In genomic region chrX:13070573-13071240, GRCm38 (mm10) we compare ENCODE assay signal across 8 mouse cellular contexts. TPM values are rescaled to one million over a fixed set of nuclear protein-coding genes. Genes with fewer than 3 reads are reported as not detected.
DNase-seq lines count a peak whose midpoint lies in the region; ATAC-seq and TF ChIP-seq lines count a peak whose summit lies in the region.

No protein-coding gene starts in this region.

- peaks cover 4% of the 10 kb centered on the region; the same call in 1 of the 2 replicates for H3K79me2 ChIP-seq in liver, adult 2 months (ENCODE audit: control insufficient read depth, insufficient read depth, low read length)
- peaks cover 30% of the 10 kb centered on the region for H3K79me2 ChIP-seq in myocyte (ENCODE audit: control insufficient read depth, insufficient read depth)

- peak; percentile 86 for ATAC-seq in kidney, embryonic 15.5 days (replicated peaks; ENCODE audit: low FRiP score)
- ATAC-seq in stomach, embryonic 14.5 days (ENCODE audit: insufficient number of reproducible peaks, insufficient read depth, low FRiP score, low read depth): peak; percentile 87

- TF ChIP-seq POLR2A in bone marrow, adult 2 months (IDR thresholded peaks at IDR 0.05; ENCODE audit: borderline replicate concordance, control insufficient read depth, low read depth, low read length): peak; percentile 9; the same call in 1 of the 2 replicates
- TF ChIP-seq POLR2A in embryonic fibroblast, embryonic 13.5 days (IDR thresholded peaks at IDR 0.05; ENCODE audit: low read depth, low read length): peak; percentile 35; the same call in 1 of the 2 replicates
- TF ChIP-seq POLR2A in liver, adult 2 months (IDR thresholded peaks at IDR 0.05; ENCODE audit: extremely low read depth, insufficient read depth, low read length): no peak
- peak; percentile 40 for TF ChIP-seq POLR2A in myocyte (IDR thresholded peaks at IDR 0.05; ENCODE audit: insufficient read length, low read depth)

- H3K4me2 ChIP-seq in kidney, embryonic 15.5 days: peak overlapping the region; percentile 54
- H3K4me2 ChIP-seq in myocyte (ENCODE audit: low read depth): peak overlapping the region; percentile 76
- peak overlapping the region; percentile 32 for H3K4me2 ChIP-seq in stomach, embryonic 14.5 days (replicated peaks; ENCODE audit: low read depth, low read length)

- no peaks in the 10 kb centered on the region for H3K4me1 ChIP-seq in bone marrow, adult 2 months (ENCODE audit: control insufficient read depth, insufficient read depth, low read length)
- no peaks in the 10 kb centered on the region for H3K4me1 ChIP-seq in embryonic fibroblast, embryonic 13.5 days (ENCODE audit: control insufficient read depth, insufficient read depth, low read length)
- H3K4me1 ChIP-seq in heart, embryonic 10.5 days: no peaks in the 10 kb centered on the region
- H3K4me1 ChIP-seq in kidney, embryonic 15.5 days: 0 out of 2 replicates have a peak, but pooled peaks cover 2% of the 10 kb centered on the region
- no peaks in the 10 kb centered on the region for H3K4me1 ChIP-seq in liver, adult 2 months (ENCODE audit: control insufficient read depth, insufficient read depth, low read length)
- H3K4me1 ChIP-seq in stomach, embryonic 14.5 days (ENCODE audit: control insufficient read depth, insufficient read depth, low read length): no peaks in the 10 kb centered on the region

- H3K4me3 ChIP-seq in bone marrow, adult 2 months (replicated peaks; ENCODE audit: control insufficient read depth, low read depth, low read length): peak overlapping the region; percentile 87
- H3K4me3 ChIP-seq in embryonic fibroblast, embryonic 13.5 days (ENCODE audit: insufficient read depth, low read length): peak overlapping the region; percentile 62
- H3K4me3 ChIP-seq in heart, embryonic 10.5 days: peak overlapping the region; percentile 76
- peak overlapping the region; percentile 72 for H3K4me3 ChIP-seq in kidney, embryonic 15.5 days (replicated peaks)
- peak overlapping the region; percentile 99 for H3K4me3 ChIP-seq in liver, adult 2 months (ENCODE audit: insufficient read depth, low read depth, low read length)
- H3K4me3 ChIP-seq in myocyte: peak overlapping the region; percentile 43
- H3K4me3 ChIP-seq in stomach, embryonic 14.5 days (ENCODE audit: low read depth, low read length): peak overlapping the region; percentile 63

- H3ac ChIP-seq in myocyte (ENCODE audit: control insufficient read depth, insufficient read length): peak overlapping the region; percentile 38

- peak overlapping the region; percentile 50 for H3K9ac ChIP-seq in kidney, embryonic 15.5 days
- H3K9ac ChIP-seq in liver, adult 2 months (ENCODE audit: low read depth, low read length): peak overlapping the region; percentile 93
- H3K9ac ChIP-seq in stomach, embryonic 14.5 days (replicated peaks; ENCODE audit: low read depth, low read length): 0 out of 2 replicates have a peak overlapping the region, but pooled peaks have one; percentile 28

- WGBS in bone marrow, adult 2 months: 10% methylated on average over 35 of the region's 35 CpGs
- whole genome bisulfite sequencing in heart, embryonic 10.5 days: 12% methylated on average over 33 of the region's 35 CpGs
- 25% methylated on average over 35 of the region's 35 CpGs for WGBS in kidney, embryonic 15.5 days
- 1% methylated on average over 33 of the region's 35 CpGs for WGBS in liver, adult 2 months
- WGBS in stomach, embryonic 14.5 days: 11% methylated on average over 33 of the region's 35 CpGs

- H3K9me3 ChIP-seq in heart, embryonic 10.5 days: no peaks in the 10 kb centered on the region
- no peaks in the 10 kb centered on the region for H3K9me3 ChIP-seq in kidney, embryonic 15.5 days (replicated peaks)
- no peaks in the 10 kb centered on the region for H3K9me3 ChIP-seq in stomach, embryonic 14.5 days (ENCODE audit: control insufficient read depth, low read depth, low read length)

- no peaks in the 10 kb centered on the region for H3K36me3 ChIP-seq in heart, embryonic 10.5 days
- no peaks in the 10 kb centered on the region for H3K36me3 ChIP-seq in kidney, embryonic 15.5 days
- no peaks in the 10 kb centered on the region for H3K36me3 ChIP-seq in liver, adult 2 months (ENCODE audit: control insufficient read depth, insufficient read depth, low read length)
- H3K36me3 ChIP-seq in myocyte (ENCODE audit: control insufficient read depth, insufficient read depth): no peaks in the 10 kb centered on the region
- H3K36me3 ChIP-seq in stomach, embryonic 14.5 days (ENCODE audit: control insufficient read depth, insufficient read depth, low read length): no peaks in the 10 kb centered on the region

- peak overlapping the region; percentile 94 for H3K27ac ChIP-seq in bone marrow, adult 2 months (ENCODE audit: control insufficient read depth, insufficient read depth, low read depth, low read length, poor library complexity)
- H3K27ac ChIP-seq in embryonic fibroblast, embryonic 13.5 days (ENCODE audit: insufficient read depth, low read length): peak overlapping the region; percentile 98
- H3K27ac ChIP-seq in heart, embryonic 10.5 days: peak overlapping the region; percentile 93
- peak overlapping the region; percentile 96 for H3K27ac ChIP-seq in kidney, embryonic 15.5 days
- H3K27ac ChIP-seq in liver, adult 2 months (replicated peaks; ENCODE audit: insufficient read depth, low read depth, low read length): peak overlapping the region; percentile 98
- H3K27ac ChIP-seq in stomach, embryonic 14.5 days (ENCODE audit: low read length): peak overlapping the region; percentile 94

- H3K27me3 ChIP-seq in heart, embryonic 10.5 days (ENCODE audit: insufficient read depth, poor library complexity, severe bottlenecking): peaks cover 30% of the 10 kb centered on the region; the same call in 1 of the 2 replicates
- peaks cover 22% of the 10 kb centered on the region for H3K27me3 ChIP-seq in kidney, embryonic 15.5 days
- H3K27me3 ChIP-seq in liver, adult 2 months (ENCODE audit: control insufficient read depth, insufficient read depth, low read length): no peaks in the 10 kb centered on the region
- H3K27me3 ChIP-seq in myocyte (ENCODE audit: control insufficient read depth, insufficient read depth, insufficient read length): no peaks in the 10 kb centered on the region
- no peaks in the 10 kb centered on the region for H3K27me3 ChIP-seq in stomach, embryonic 14.5 days (ENCODE audit: control insufficient read depth, insufficient read depth, low read length)

- DNase-seq in A20 (ENCODE audit: low read depth, low spot score): peak; percentile 84
- peak; percentile 95 for DNase-seq in heart, embryonic 10.5 days (ENCODE audit: low spot score)
- peak; percentile 82 for DNase-seq in liver, adult 2 months (ENCODE audit: extremely low read depth, low read depth, low spot score)

- no peak for TF ChIP-seq CTCF in bone marrow, adult 2 months (IDR thresholded peaks at IDR 0.05; ENCODE audit: control insufficient read depth, insufficient read depth, low read length)
- TF ChIP-seq CTCF in embryonic fibroblast, embryonic 13.5 days (IDR thresholded peaks at IDR 0.05; ENCODE audit: borderline replicate concordance, insufficient read depth, low read length): no peak
- TF ChIP-seq CTCF in liver, adult 2 months (IDR thresholded peaks at IDR 0.05; ENCODE audit: low read depth, low read length): no peak

TF ChIP-seq in myocyte, 11 proteins besides CTCF, POLR2A, EP300 and RAD21:
- peak in 1 of 3 experiments; percentile 25 for TF ChIP-seq MYOD1 (IDR thresholded peaks at IDR 0.05; ENCODE audit: control insufficient read depth in 1 of 3, insufficient read length in 2 of 3, low read depth in 2 of 3)
- TF ChIP-seq REST (IDR thresholded peaks at IDR 0.05; ENCODE audit: insufficient read depth, insufficient read length): no peak
- TF ChIP-seq USF1 (IDR thresholded peaks at IDR 0.05; ENCODE audit: low read depth): peak; percentile 4
- TF ChIP-seq CEBPB (IDR thresholded peaks at IDR 0.05; ENCODE audit: insufficient read depth, poor library complexity, severe bottlenecking): no peak
- TF ChIP-seq POLR2AphosphoS2 (IDR thresholded peaks at IDR 0.05; ENCODE audit: insufficient read length, low read depth): peak; percentile 28
- TF ChIP-seq E2F4 (IDR thresholded peaks at IDR 0.05; ENCODE audit: insufficient read depth): no peak

RNA-seq across cellular contexts. Expression of gene Usp9x, which starts 0.6 kb away (rescaled TPM):
- 23.0 and 24.0 TPM in 2 replicates for polyA plus RNA-seq in bone marrow, adult 2 months (2011; ENCODE audit: insufficient read depth, insufficient read length, low replicate concordance, missing spikeins)
- polyA plus RNA-seq in embryonic fibroblast, embryonic 13.5 days (2011; ENCODE audit: insufficient read length, low read depth, missing spikeins): 214 and 248 TPM in 2 replicates
- 33.4 and 38.0 TPM in 2 replicates for polyA plus RNA-seq in heart, embryonic 10.5 days (2016; fragmentation: Nextera tagmentation; extraction: Ambion mirVana)
- polyA plus RNA-seq in kidney, embryonic 15.5 days (2015; fragmentation: Nextera tagmentation; extraction: Ambion mirVana): 25.7 and 29.7 TPM in 2 replicates
- 157 and 196 TPM in 2 replicates for total RNA-seq in liver, adult 2 months (2014; rRNA removed)
- 7.9 and 8.6 TPM in 2 replicates for polyA plus RNA-seq in liver, adult 2 months (2012; rRNA removed)
- 18.9 TPM for polyA plus RNA-seq in myocyte (2012; fragmentation: generic; extraction: Trizol)
- polyA plus RNA-seq in stomach, embryonic 14.5 days (2014; fragmentation: Nextera tagmentation; extraction: Ambion mirVana): 60.8 and 65.8 TPM in 2 replicates

Comparison
In these comparisons a context has a peak if more than half of its experiments do, and no peak if none do; other contexts are left out.
1. Peak in every context shown above with its lines: DNase-seq, ATAC-seq, H3K4me3 ChIP-seq and H3K27ac ChIP-seq.
2. H3K4me3 ChIP-seq: peak in every context shown above with its lines; median percentile 99 in liver, adult 2 months; 87 in bone marrow, adult 2 months; 76 in heart, embryonic 10.5 days; 72 in kidney, embryonic 15.5 days; 63 in stomach, embryonic 14.5 days; 62 in embryonic fibroblast, embryonic 13.5 days; 43 in myocyte.
3. H3K9ac ChIP-seq: peak in every context shown above with its lines; median percentile 93 in liver, adult 2 months; 50 in kidney, embryonic 15.5 days; 28 in stomach, embryonic 14.5 days.